In genomic region chr5:53023901-53024300, GRCm38 (mm10) we compare ENCODE assay signal across 19 mouse cellular contexts. TPM values are rescaled to one million over a fixed set of nuclear protein-coding genes. Genes with fewer than 3 reads are reported as not detected.
A peak's percentile ranks its signal among the peaks of the same experiment; 100 is the strongest.
DNase-seq lines count a peak whose midpoint lies in the region; ATAC-seq and TF ChIP-seq lines count a peak whose summit lies in the region.
"Had no signal": no experiment of that assay in that cellular context is flagged by ENCODE, and none has a peak within 500 bp of the region (broad histone marks: within the 10 kb centered on the region; RNA-seq: fewer than 3 reads in every experiment).

No protein-coding gene starts in this region.

- no peak overlapping the region for H3K9ac ChIP-seq in liver, embryonic 13.5 days
- no peak overlapping the region for H3K9ac ChIP-seq in liver, embryonic 11.5 days (ENCODE audit: low read depth, low read length)
- no peak overlapping the region for H3K9ac ChIP-seq in ES-E14 (ENCODE audit: insufficient read depth, low read depth, low read length, poor library complexity, severe bottlenecking)
- no peak overlapping the region for H3K9ac ChIP-seq in intestine, embryonic 14.5 days (ENCODE audit: low read length)
- H3K9ac ChIP-seq in heart, embryonic 11.5 days (ENCODE audit: low read depth, low read length) = no peak overlapping the region
- H3K9ac ChIP-seq: embryonic facial prominence, embryonic 15.5 days; forebrain, embryonic 12.5 days; limb, embryonic 13.5 days had no signal

- 69% methylated on average over 5 of the region's 5 CpGs for WGBS in liver, embryonic 13.5 days (ENCODE audit: insufficient replicate concordance)
- WGBS in liver, embryonic 11.5 days = 81% methylated on average over 5 of the region's 5 CpGs
- 74% methylated on average over 5 of the region's 5 CpGs for WGBS in intestine, embryonic 14.5 days
- WGBS in heart, embryonic 11.5 days (ENCODE audit: insufficient replicate concordance) = 69% methylated on average over 5 of the region's 5 CpGs

- no peaks in the 10 kb centered on the region for H3K36me3 ChIP-seq in liver, embryonic 13.5 days
- no peaks in the 10 kb centered on the region for H3K36me3 ChIP-seq in liver, embryonic 11.5 days (ENCODE audit: control insufficient read depth, insufficient read depth, low read length)
- no peaks in the 10 kb centered on the region for H3K36me3 ChIP-seq in ES-E14 (ENCODE audit: control insufficient read depth, insufficient read depth, low read length, poor library complexity, severe bottlenecking)
- no peaks in the 10 kb centered on the region for H3K36me3 ChIP-seq in intestine, embryonic 14.5 days (ENCODE audit: control insufficient read depth, insufficient read depth, low read length)
- H3K36me3 ChIP-seq in heart, embryonic 11.5 days (ENCODE audit: control insufficient read depth, insufficient read depth, low read length) = no peaks in the 10 kb centered on the region
- H3K36me3 ChIP-seq: embryonic facial prominence, embryonic 15.5 days; forebrain, embryonic 12.5 days; limb, embryonic 13.5 days had no signal

- no peaks in the 10 kb centered on the region for H3K9me3 ChIP-seq in liver, embryonic 13.5 days (replicated peaks)
- H3K9me3 ChIP-seq in liver, embryonic 11.5 days (ENCODE audit: control insufficient read depth, low read length) = no peaks in the 10 kb centered on the region
- no peaks in the 10 kb centered on the region for H3K9me3 ChIP-seq in ES-E14 (ENCODE audit: control insufficient read depth, insufficient read depth, low read depth, low read length)
- H3K9me3 ChIP-seq in intestine, embryonic 14.5 days (ENCODE audit: control insufficient read depth, low read length) = no peaks in the 10 kb centered on the region
- no peaks in the 10 kb centered on the region for H3K9me3 ChIP-seq in heart, embryonic 11.5 days (replicated peaks; ENCODE audit: control insufficient read depth, low read length)
- H3K9me3 ChIP-seq: embryonic facial prominence, embryonic 15.5 days; forebrain, embryonic 12.5 days; limb, embryonic 13.5 days had no signal

- H3K27me3 ChIP-seq in liver, embryonic 13.5 days = no peaks in the 10 kb centered on the region
- no peaks in the 10 kb centered on the region for H3K27me3 ChIP-seq in liver, embryonic 11.5 days (replicated peaks; ENCODE audit: control insufficient read depth, insufficient read depth, low read length)
- no peaks in the 10 kb centered on the region for H3K27me3 ChIP-seq in intestine, embryonic 14.5 days (replicated peaks; ENCODE audit: control insufficient read depth, insufficient read depth, low read length)
- H3K27me3 ChIP-seq in heart, embryonic 11.5 days (ENCODE audit: control insufficient read depth, insufficient read depth, low read length) = no peaks in the 10 kb centered on the region
- H3K27me3 ChIP-seq: embryonic facial prominence, embryonic 15.5 days; forebrain, embryonic 12.5 days; limb, embryonic 13.5 days had no signal

- no peak overlapping the region for H3K27ac ChIP-seq in liver, embryonic 13.5 days
- no peak overlapping the region for H3K27ac ChIP-seq in liver, embryonic 11.5 days (ENCODE audit: low read depth, low read length)
- no peak overlapping the region; the same call in 1 of the 2 replicates for H3K27ac ChIP-seq in ES-E14 (ENCODE audit: insufficient read depth, low read depth, low read length, poor library complexity, severe bottlenecking)
- H3K27ac ChIP-seq in intestine, embryonic 14.5 days (ENCODE audit: low read depth) = no peak overlapping the region
- no peak overlapping the region for H3K27ac ChIP-seq in heart, embryonic 11.5 days (ENCODE audit: low read depth, low read length)
- H3K27ac ChIP-seq: embryonic facial prominence, embryonic 15.5 days; forebrain, embryonic 12.5 days; limb, embryonic 13.5 days had no signal

- no peaks in the 10 kb centered on the region for H3K4me1 ChIP-seq in liver, embryonic 13.5 days (replicated peaks)
- no peaks in the 10 kb centered on the region for H3K4me1 ChIP-seq in liver, embryonic 11.5 days (replicated peaks; ENCODE audit: control insufficient read depth, insufficient read depth, low read length)
- peaks cover 0 to 12% of the 10 kb centered on the region in 2 experiments; a peak in 3 of 4 replicates for H3K4me1 ChIP-seq in ES-E14 (ENCODE audit: control insufficient read depth in 2 of 2, insufficient read depth in 2 of 2, low read length in 2 of 2, poor library complexity in 1 of 2)
- no peaks in the 10 kb centered on the region for H3K4me1 ChIP-seq in intestine, embryonic 14.5 days (replicated peaks; ENCODE audit: control insufficient read depth, insufficient read depth, low read length)
- no peaks in the 10 kb centered on the region for H3K4me1 ChIP-seq in heart, embryonic 11.5 days (ENCODE audit: control insufficient read depth, insufficient read depth, low read length)
- H3K4me1 ChIP-seq: embryonic facial prominence, embryonic 15.5 days; limb, embryonic 13.5 days had no signal

- in situ Hi-C loops in ES-E14 (cut with MboI; ENCODE audit: low sequenced_read_pairs in 2 of 2, unreplicated experiment in 2 of 2) = no loop called here

- peak; percentile 51; the same call in 1 of the 2 replicates for ATAC-seq in liver, embryonic 13.5 days (ENCODE audit: low read depth)
- no peak for ATAC-seq in liver, embryonic 11.5 days (replicated peaks; ENCODE audit: low FRiP score)
- peak; percentile 23; the same call in 1 of the 2 replicates for ATAC-seq in intestine, embryonic 14.5 days (replicated peaks; ENCODE audit: low FRiP score, low TSS enrichment, low read depth)
- ATAC-seq in heart, embryonic 11.5 days (replicated peaks; ENCODE audit: insufficient number of reproducible peaks, low FRiP score, low TSS enrichment) = no peak

- no peak for DNase-seq in liver, embryonic 13.5 days
- DNase-seq in liver, embryonic 11.5 days (ENCODE audit: low spot score) = no peak
- DNase-seq in ES-E14 (ENCODE audit: low read depth, low spot score) = peak; percentile 47
- no peak for DNase-seq in intestine, embryonic 14.5 days (ENCODE audit: low spot score)
- DNase-seq in lung, postnatal 36 days = peak; percentile 42
- DNase-seq in c-Kit-positive CD71-positive TER-119-positive erythroid progenitor cells, embryonic 14.5 days (ENCODE audit: low spot score) = no peak
- no peak for DNase-seq in adrenal gland, postnatal 14 days
- DNase-seq: adrenal gland, adult 2 months; cerebellum, adult 2 months; midbrain, embryonic 14.5 days; right cerebral cortex, postnatal 14 days; thymus, adult 2 months had no signal

- no peak overlapping the region for H3K4me3 ChIP-seq in liver, embryonic 13.5 days (replicated peaks)
- H3K4me3 ChIP-seq in liver, embryonic 11.5 days (ENCODE audit: low read depth, low read length) = no peak overlapping the region
- H3K4me3 ChIP-seq in ES-E14 (ENCODE audit: insufficient read depth in 1 of 2, low read depth in 1 of 2, low read length in 2 of 2, poor library complexity in 1 of 2, severe bottlenecking in 1 of 2) = no peak overlapping the region
- H3K4me3 ChIP-seq in intestine, embryonic 14.5 days (ENCODE audit: low read depth, low read length) = no peak overlapping the region
- H3K4me3 ChIP-seq in heart, embryonic 11.5 days (ENCODE audit: low read depth, low read length) = no peak overlapping the region
- H3K4me3 ChIP-seq: embryonic facial prominence, embryonic 15.5 days; forebrain, embryonic 12.5 days; limb, embryonic 13.5 days had no signal

- no peak overlapping the region for H3K4me2 ChIP-seq in liver, embryonic 13.5 days
- H3K4me2 ChIP-seq in liver, embryonic 11.5 days = no peak overlapping the region
- no peak overlapping the region for H3K4me2 ChIP-seq in intestine, embryonic 14.5 days (ENCODE audit: low read length)
- no peak overlapping the region for H3K4me2 ChIP-seq in heart, embryonic 11.5 days
- H3K4me2 ChIP-seq: embryonic facial prominence, embryonic 15.5 days; forebrain, embryonic 12.5 days; limb, embryonic 13.5 days had no signal

TF ChIP-seq in ES-E14, 5 proteins besides CTCF, POLR2A, EP300 and RAD21:
- TF ChIP-seq MAFK (IDR thresholded peaks at IDR 0.05; ENCODE audit: insufficient read depth, low read depth, low read length) (no peak), ZNF384 (IDR thresholded peaks at IDR 0.05; ENCODE audit: low read depth, low read length) (no peak), CHD2 (IDR thresholded peaks at IDR 0.05; ENCODE audit: low read depth, low read length) (no peak), HCFC1 (IDR thresholded peaks at IDR 0.05; ENCODE audit: borderline replicate concordance, insufficient read depth, low read length) (no peak), ZC3H11A (IDR thresholded peaks at IDR 0.05; ENCODE audit: borderline replicate concordance, low read depth, low read length) (no peak)

RNA-seq across cellular contexts. Expression of gene Slc34a2, which starts 14.0 kb away (rescaled TPM):
- 0.03 and 0.06 TPM in 2 replicates for polyA plus RNA-seq in liver, embryonic 13.5 days (2015; fragmentation: Nextera tagmentation; extraction: Ambion mirVana)
- polyA plus RNA-seq in liver, embryonic 11.5 days (2014; fragmentation: Nextera tagmentation; extraction: Ambion mirVana) = 0.19 TPM in 1 of 2 replicates, not detected in the other
- total RNA-seq in ES-E14 (2012; rRNA removed) = 0.63 and 1.3 TPM in 2 replicates
- polyA plus RNA-seq in intestine, embryonic 14.5 days (2014; fragmentation: Nextera tagmentation; extraction: Ambion mirVana) = 0.50 and 0.91 TPM in 2 replicates
- total RNA-seq in adrenal gland, postnatal 14 days (2021) = 0.23 and 2.0 TPM in 2 replicates
- polyA plus RNA-seq in heart, embryonic 11.5 days (2014; fragmentation: Nextera tagmentation; extraction: Ambion mirVana) = not detected in 2 replicates
- total RNA-seq: hematopoietic stem cell, adult 5-6 weeks; megakaryocyte progenitor cell, adult 5-6 weeks had no signal
- polyA plus RNA-seq: adrenal gland, adult 2 months; forebrain, embryonic 12.5 days; heart, embryonic 14.5 days; limb, embryonic 13.5 days; midbrain, embryonic 14.5 days had no signal

Comparison
In these comparisons a context has a peak if more than half of its experiments do, and no peak if none do; other contexts are left out.
1. ATAC-seq: peak in liver, embryonic 13.5 days (single experiment) and intestine, embryonic 14.5 days (single experiment); none in liver, embryonic 11.5 days (single experiment) and heart, embryonic 11.5 days (single experiment).
2. DNase-seq: peak in ES-E14 (single experiment) and lung, postnatal 36 days (single experiment); none in liver, embryonic 13.5 days (single experiment), liver, embryonic 11.5 days (single experiment), intestine, embryonic 14.5 days (single experiment), c-Kit-positive CD71-positive TER-119-positive erythroid progenitor cells, embryonic 14.5 days (single experiment) and adrenal gland, postnatal 14 days (single experiment).